Mouse (Mus musculus) kidney, adult 11 months (tissue): ENCODE measurements around the gene Bcl6.
A peak's percentile ranks its signal among the peaks of the same experiment; 100 is the strongest.

ENCODE experiments used
- DNase-seq: peaks from one replicate; pipeline ENCODE4 v3.0.0; 2022

Bcl6 gene

DNA sequence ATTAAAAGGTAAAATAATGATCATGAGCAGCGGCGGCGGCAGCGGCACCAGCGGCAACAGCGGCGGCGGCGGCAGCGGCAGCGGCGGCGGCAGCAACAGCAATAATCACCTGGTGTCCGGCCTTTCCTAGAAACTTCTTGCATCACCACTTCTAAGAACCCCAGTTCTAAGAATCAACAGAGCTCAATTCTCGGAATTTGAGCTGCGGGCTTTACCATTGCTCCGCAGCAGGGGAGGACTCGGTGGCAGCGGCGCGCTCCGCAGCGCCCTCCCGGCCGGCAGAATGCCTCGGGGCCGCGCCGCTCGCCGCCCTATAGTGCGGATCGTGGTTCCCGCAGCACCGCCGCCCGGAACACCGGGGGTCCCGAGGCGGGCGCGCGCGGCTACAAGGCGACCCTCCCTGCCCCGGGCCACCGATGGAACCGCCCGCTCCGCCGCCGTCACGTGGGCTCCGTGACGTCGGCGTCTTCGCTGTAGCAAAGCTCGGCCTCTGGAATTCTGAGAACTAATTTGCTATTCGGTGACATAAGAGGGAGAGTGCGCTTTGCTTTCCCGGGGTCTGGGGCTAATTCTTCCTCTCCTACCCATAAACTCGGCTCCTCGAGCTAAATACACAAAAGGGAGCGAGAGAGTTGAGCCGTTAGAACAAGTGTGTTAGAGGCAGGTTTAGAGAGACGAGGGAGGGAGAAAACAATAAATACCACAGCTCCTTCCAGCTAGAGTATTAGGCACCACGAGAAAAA is at the start of gene Bcl6, which contains the start of gene Gm37419:
Bcl6 (minus strand) TSS at position 387 of the 743 bp plus-strand sequence.
Gm37419 (plus strand) TSS at position 17 of the 743 bp plus-strand sequence.
- DNase-seq: peak; percentile 88

DNA sequence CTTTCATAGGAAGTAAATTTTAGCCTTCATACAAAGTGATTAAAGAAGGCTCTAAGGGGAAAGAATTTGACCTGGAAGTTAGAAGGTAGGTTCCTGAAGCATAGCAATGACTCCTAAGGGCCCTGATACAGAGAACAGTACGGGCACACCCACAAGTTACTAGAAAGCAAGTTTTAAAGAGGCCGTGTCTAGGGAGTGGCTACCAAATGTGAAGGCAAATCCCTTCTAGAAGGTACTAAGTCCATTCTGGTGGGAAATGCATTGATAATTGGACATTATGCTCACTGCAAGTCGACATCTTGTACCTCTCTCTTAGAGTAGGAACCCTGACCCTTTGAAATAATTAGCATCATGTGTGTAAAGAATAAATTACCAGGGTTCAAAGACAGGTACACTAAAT is 47.7 kb upstream of the Bcl6 start:
- DNase-seq: no peak

DNA sequence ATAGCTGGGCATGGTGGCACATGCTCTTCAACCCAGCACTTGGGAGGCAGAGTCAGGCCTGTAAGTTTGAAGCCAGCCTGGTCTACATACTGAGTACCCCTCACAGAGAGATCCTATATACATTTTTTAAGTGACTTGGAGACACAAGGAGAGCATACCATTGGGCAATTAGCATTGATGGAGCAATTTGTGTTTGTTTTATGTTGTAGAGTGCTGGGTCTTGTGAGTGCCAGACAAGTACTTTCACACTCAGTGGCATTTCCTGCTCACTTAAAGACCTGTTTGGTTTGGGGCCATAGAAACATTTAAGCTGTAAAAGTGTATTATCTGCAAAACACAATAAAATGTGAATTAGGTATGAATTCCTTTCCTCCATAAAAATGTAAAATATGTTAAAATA is 47.1 kb upstream of the Bcl6 start:
- DNase-seq: no peak

DNA sequence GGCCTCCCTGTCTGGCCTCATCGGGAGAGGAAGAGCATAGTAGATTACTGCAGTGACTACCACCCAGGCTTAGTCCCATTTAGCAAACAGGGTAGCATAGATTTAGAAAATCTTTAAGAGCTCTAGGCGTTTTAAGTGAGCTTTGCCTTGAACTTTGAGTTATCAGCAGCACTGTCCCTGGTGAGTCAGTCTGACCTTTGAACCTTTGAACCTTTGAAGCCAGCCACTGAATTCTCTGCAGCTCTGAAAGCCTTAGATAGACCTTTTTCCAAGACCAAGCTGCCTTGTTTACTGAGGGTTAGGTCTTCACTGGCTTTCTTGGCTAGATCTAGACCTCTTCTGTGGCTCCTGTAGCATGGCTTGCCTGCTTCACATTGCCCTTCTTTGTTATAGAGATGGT is 45.8 kb upstream of the Bcl6 start:
- DNase-seq: peak; percentile 38

DNA sequence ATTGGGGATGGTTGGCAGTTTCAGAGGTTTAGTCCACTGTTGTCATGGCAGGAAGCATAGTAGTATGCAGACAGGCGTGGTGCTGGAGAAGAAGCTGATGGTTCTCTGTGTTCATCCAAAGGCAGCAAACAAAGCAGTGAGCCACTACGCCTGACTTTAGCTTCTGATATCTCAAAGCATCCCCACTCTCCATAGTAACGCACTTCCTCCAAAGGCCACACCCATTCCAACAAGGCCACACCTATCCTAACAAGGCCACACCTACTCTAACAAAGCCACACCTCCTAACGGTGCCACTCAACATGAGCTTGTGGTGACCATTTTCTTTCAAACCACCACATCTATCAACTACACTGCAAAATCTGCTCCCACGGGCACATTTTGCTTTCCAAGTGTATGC is 44.6 kb upstream of the Bcl6 start:
- no peak for DNase-seq

DNA sequence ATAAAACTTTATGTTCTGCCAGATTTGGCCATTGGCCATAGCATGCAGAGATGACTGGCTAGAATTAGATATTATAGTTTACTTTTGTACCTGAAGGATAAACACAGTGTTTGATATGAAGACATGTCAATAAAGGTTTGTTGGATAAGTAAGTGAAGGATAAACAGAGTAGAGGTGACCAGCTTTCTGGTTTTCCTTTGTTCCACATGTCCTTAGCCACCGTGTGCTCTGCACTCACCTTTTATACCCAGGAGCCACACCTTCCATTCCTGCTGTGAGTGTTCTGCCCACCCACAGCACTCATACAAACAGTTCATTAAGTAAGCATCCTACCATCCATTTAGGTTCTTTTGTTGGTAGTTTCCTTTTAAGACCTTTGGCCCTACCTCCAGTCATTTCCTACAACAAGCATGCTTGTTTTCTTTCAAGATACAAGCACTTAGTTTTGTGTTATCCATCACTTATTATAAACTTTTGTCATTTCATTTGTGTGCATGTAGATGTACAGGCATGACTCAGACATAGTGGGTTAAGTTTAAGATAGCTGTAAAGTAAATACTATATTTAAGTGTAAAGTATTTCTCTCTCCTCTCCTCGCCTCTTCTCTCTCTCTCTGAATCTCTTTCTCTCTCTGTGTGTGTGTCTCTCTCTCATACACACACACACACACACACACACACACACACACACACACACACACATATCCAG is 41.5 kb upstream of the Bcl6 start:
- no peak for DNase-seq

DNA sequence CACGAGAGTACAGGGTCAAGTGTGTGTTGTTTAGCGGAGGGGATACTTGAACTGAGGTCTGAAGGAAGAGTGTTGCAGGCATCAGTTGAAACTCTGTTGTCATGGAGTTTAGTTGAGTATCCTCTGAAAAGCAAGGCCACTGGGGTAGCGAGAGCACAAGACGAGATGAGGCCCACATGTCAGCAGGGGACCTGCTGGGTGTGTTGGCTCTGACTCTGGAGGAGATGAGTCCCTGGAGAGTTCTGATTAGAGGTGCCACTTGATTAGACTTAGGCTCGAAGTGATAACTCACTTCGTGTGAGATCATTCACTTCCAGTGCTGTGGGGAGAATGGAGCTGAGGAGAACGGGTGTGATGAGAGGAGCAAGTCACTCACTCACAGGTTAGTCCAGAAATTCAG is 36.8 kb upstream of the Bcl6 start:
- no peak for DNase-seq

DNA sequence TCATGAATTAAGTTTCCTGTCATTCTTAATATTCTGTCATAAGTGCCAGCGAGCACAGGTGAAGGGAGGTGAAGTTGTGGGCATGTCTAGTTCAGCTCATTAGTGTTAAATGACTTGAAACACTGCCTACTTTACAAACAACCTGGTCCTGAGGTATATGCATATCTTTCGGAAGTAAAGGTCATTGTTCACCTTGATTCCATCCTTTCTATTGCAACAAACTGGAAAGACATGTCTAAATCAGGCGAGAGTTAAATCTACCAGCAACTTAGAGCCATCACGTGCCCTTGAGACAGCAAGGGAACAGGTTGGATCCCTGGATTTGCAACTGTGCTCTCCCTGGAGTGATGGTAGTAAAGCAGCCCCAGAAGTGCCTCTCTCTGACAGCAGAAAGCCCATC is 34.0 kb upstream of the Bcl6 start:
- DNase-seq: no peak

DNA sequence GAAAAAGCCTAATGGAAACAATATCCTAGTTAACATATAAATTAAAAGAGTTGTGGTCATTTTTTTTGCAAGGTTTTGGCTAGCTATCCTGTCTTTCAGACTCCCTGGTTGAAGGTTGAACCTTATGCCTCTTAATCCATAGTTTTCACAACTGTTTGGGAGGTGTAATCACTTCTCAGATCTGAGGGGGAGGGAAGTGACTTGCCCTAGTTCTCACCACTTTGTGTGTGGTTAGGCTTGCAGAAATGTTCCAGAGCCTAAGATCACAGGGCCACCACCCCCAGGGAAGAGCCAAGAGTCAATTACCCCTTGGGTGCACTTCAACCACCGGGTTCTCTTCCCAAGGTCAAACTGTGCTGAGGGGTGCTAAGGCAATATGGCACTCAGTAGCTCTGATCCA is 33.1 kb upstream of the Bcl6 start:
- DNase-seq: no peak

DNA sequence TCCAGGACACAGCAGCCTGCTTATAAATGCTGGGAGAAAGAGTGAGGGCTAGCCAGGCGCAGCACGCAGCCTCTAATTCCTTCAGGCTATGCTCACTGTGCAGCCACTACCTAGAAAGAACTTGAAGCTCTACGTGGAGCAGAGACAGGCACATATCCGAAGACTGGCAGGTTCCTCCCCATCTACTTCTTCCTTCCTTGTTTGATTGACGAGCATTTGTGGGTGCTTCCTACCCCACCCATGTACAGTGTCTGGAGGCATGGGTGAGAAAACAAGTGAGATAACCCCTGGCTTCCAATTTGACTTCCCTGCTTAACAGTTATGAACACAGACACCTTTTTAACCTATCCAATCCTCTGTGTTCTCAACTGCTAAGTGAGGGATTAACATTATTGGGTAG is 28.1 kb upstream of the Bcl6 start:
- DNase-seq: no peak

DNA sequence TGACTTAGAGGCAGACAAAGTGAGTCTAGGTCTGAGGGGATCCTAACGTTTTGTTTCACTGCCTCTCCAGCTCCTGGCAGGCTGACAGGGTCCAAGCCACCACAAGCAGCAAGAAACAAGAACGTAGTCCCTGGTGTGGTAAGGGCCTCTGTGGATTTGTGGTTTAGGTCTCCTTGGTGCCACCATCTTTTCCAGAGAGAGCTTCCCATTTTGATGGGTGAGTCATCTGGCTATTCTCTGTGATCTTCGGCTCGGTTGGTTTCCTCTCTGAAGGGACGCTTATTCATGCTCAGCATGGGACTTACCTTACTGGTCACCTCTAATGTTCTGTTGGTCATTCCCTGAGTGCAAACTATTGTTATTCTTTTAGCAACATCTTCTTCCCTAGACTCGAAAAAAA is 27.6 kb upstream of the Bcl6 start:
- no peak for DNase-seq

DNA sequence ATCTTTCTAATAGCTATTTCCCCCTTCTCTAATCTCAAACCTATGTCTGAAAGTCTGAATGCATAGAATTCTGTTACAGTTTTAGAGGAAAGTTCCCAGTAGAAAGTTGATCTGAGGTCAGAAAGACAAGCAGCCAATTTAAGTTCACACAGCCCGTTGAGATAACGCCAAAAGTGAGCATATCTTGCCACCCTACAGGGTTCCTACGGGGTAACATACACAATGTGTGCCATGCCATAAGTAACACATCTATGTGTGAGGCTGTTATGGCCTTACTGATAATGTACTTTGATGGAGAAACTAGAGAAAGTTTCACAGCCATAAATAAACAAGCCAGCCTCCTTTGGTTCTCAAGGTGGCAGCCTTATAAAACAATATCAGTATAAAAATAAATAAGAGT is 25.7 kb upstream of the Bcl6 start:
- no peak for DNase-seq

DNA sequence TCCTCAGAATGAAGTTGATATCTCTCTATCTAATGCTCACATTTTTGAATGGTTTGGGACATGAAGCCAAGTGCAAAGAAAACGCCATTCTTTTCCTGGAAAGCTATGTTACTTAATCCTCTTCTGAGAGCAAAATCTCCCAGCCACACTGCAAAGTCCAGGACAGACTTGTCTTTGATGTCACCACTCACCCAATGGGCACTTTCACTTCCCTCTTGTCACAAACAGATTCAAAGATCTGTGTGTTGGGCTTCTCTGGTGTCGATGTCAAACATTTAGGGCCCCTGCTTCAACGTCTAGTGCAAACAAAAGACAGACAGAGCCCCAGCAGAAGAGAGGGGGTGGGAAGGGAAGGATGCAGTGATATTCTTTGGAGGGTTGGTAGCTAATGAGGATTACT is 23.4 kb upstream of the Bcl6 start:
- no peak for DNase-seq

DNA sequence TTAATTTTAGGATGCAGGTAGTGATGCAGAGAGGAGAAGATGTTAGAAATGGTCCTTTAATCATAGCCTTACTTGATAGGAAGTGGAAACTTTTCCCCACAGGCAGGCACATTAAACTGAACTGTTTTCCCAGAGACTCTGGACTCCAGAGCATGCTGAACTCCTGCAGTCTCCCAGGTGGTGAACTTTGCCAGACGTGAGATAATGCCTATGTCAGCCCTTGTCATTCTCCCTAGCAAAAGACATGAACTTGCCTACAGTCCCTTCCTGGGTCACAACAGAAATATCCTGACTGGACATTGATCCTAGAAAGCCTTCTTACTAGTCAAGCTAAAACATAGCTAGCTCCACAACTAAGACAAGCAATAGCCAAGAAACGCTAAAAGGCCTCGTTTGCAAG is 22.7 kb upstream of the Bcl6 start:
- DNase-seq: peak; percentile 72

DNA sequence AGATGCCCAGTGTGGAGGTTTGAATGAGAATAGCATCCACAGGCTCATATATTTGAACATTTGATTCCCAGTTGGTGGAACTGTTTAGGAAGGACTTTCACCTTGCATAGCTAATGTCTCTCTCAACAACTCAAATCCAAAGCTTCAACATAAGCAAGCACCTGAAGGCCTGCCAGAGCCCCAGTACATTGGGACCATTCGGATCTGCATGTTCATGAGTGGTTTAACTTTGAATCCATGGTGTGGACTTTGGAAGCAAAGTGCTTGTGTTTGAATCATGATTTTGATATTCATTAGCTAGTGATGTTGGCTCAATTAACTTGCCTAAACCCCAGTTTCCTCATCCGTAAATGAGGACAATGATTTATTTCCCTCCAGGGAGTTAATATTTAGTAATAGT is 21.2 kb upstream of the Bcl6 start:
- DNase-seq: peak; percentile 51

DNA sequence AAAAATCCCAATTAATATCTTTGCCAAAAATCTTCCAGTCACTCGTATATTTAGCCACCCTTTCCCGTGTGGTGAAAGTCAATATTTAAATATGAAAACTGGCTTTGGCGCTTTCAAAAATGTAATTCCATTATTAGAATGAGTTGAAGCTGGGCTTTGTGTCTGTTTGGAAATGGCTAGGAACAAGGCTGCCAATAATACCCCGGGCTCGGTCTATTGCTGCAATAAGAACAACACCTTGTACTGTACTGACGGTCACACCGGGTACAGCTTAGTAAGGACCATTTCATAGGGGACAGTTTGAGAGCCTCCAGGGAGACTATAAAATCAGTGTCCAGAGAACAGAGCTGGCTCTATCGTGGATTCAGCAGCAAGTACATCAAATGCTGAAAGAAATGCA is 17.3 kb upstream of the Bcl6 start:
- DNase-seq: no peak

DNA sequence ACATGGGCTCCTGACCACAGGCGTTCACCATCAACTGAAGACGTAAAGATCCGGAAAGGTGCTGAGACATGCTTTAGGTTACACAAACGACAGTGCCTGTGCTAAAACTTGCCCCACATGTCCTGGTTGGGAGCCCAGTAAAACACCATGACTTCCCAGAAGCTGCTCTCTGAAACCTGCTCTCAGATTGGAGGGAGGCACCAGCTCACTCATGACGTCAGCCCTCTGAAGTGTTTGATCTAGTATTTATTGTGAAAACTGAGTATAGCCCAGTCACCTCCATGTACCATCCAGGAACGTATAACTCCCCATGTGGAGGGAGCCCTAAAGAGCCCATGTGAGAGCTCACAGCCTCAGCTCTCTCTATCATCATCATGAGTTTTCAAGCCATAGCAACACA is 9.3 kb upstream of the Bcl6 start:
- DNase-seq: no peak

DNA sequence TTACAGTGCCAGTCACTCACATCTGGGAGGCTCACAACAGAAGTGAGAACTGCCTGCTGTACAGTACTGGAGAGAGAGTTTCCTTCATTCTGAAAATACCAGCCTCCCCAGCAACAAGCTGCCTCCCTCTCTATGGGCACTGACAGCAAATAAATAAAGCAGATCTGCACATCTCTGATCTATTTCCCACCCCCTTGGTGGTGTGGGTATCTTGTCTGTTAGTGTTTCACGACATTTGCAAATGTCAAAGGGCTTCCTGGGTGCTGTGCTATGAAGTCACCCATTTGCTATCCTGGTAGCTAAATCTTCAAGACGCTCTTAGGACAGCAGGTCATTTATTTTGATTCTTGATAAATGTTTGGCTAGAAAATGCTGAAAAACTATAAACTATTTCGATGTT is 8.6 kb upstream of the Bcl6 start:
- no peak for DNase-seq

DNA sequence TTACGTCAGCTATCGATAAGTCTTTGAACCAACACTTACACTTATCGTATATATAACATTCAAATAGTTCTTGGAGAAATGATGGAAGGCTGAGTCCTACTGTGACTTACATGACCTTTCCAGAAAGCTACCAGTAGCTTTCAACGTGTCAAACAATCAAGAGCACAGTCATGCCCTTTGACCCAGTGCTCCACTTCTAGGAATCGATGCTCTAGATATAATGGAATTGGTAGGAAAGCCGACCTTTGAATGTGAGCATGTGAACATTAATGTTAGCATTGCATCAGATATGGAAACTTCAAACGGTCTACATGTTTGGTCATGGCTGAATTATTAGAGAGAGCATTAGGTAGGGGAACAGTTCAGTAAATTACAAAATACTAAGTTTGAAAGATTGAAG is 7.7 kb upstream of the Bcl6 start:
- DNase-seq: no peak

DNA sequence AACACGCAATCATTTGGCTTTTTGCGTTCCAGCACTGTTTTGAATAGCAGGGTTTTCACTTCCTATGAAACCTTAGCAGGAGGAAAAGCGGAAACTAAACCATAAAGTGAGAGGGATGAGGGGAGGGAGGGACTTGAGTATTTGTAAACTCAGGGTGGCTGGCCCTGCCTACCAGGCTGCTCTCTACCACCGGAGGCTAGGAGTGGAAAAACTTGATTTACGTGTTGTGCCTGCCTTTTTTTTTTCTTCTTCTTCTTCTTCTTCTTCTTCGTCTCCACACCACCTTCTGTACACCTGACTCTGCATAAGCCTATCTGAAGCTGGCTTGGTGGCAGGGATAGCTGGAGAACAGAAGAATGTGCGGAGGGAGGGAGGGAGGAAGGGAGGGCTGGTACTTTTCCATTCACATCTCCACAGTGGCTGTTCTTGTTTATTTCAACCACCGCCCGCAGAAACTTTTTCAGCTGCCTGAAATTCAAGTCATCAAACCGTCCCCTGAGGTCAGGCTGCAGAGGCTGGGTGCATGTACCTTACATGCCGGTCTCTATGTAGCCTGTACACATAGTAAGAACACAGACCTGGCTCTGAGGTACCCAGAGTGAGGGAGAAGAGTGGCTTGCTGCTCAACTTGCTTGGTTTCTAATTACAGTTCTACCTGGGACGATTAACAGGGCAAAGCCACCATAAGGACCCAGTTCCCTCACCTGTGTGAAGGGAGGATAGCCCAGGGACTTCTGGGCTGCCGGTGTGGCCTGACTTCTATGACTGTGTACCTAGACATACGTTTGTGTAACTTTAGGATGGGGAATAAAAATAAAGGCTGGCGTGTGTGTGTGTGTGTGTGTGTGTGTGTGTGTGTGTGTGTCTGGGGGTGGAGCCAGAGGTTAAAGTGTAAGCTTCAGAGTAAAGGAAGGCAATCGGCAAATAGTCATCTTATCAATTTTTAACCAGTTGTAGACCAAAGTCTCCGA is 5.0 kb upstream of the Bcl6 start:
- peak; percentile 84 for DNase-seq

DNA sequence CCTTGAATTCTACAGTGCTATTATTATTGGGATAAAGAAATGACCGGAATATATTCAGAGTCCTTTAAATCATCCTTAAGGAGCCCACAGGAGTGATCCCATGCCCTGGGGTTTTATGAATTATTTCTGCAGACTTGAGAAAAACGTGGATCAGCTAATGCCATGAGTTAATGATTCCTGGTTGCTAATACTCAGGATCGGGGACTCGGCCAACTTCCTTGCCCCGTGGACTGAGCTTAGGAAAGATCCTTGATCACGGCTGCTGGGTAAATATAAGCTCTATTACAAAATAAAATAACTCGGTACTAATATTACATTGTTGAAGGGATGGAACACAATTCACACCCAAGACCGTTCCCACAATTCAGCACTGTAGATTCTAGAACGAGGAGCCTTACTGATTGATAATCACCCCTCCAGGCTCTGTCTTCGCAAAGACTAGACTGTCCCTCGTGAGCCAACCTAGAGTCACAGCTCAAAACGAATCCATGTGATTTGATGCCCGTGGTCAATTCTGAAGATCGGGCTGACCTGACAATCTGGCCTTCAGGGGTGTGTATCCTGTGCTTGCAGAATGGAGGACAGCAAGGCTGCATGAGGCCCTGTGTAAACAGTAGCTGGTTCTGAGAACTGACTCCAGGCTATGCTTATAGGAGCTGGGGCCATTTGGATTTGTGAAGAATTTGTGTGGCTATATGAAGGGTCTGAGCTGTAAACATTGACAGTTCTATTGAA is 3.4 kb upstream of the Bcl6 start:
- peak; percentile 68 for DNase-seq

DNA sequence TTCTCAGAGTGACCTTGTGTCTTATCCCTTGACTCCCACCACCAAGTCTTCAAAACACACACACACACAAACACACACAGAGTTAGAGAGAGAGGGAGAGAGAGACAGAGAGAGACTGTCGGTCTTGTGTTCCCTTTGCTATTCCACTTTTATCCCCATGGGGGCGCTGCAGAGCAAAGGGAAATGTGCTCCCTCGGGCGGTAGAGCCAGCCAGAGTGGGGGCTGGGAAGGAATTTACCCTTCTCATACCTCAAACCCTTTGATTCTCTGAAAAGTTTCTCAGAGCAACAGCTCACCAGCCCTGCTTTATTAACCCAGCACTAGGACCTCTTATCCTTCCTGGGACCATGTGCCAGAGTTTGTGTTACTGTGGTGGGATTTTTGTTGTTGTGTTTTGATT is 2.5 kb upstream of the Bcl6 start:
- DNase-seq: peak; percentile 87
